Comparison of ENCODE assay signal across 13 mouse cellular contexts in genomic region chr5:128136818-128137217, GRCm38 (mm10).
"Had no signal": no experiment of that assay in that cellular context is flagged by ENCODE, and none has a peak within 500 bp of the region (broad histone marks: within the 10 kb centered on the region; RNA-seq: fewer than 3 reads in every experiment).

No protein-coding gene starts in this region.

- DNase-seq: kidney, adult 8-10 months; layer of hippocampus, adult 9-11 months; layer of hippocampus, postnatal 36 days; lung, postnatal 36 days; retina, postnatal 1 day; thymus, adult 2 months; thymus, postnatal 25 days had no signal

- H3K4me2 ChIP-seq: midbrain, embryonic 11.5 days; midbrain, embryonic 15.5 days; neural tube, embryonic 12.5 days; stomach, embryonic 15.5 days had no signal

- H3K9ac ChIP-seq: midbrain, embryonic 15.5 days; neural tube, embryonic 12.5 days; stomach, embryonic 15.5 days had no signal

- ATAC-seq: intestine, embryonic 16.5 days; lung, postnatal 0 days; midbrain, embryonic 15.5 days had no signal

- H3K27ac ChIP-seq: midbrain, embryonic 15.5 days; neural tube, embryonic 12.5 days; stomach, embryonic 15.5 days had no signal

- H3K4me3 ChIP-seq: midbrain, embryonic 15.5 days; neural tube, embryonic 12.5 days; stomach, embryonic 15.5 days had no signal

- H3K27me3 ChIP-seq: midbrain, embryonic 15.5 days; neural tube, embryonic 12.5 days; stomach, embryonic 15.5 days had no signal

- H3K4me1 ChIP-seq: midbrain, embryonic 15.5 days; neural tube, embryonic 12.5 days; stomach, embryonic 15.5 days had no signal

- H3K9me3 ChIP-seq: midbrain, embryonic 15.5 days; neural tube, embryonic 12.5 days; stomach, embryonic 15.5 days had no signal

- H3K36me3 ChIP-seq: midbrain, embryonic 15.5 days; neural tube, embryonic 12.5 days; stomach, embryonic 15.5 days had no signal
